Mouse (Mus musculus) liver, embryonic 14.5 days (tissue): ENCODE measurements around the gene Rsf1.

Experiments
- CTCF ChIP-seq: IDR thresholded peaks from 2 replicates; pipeline ENCODE4 v1.5.1; 2016; ENCODE audit warnings: antibody characterized with exemption, low read depth, control low read depth
- EP300 ChIP-seq: IDR thresholded peaks from 2 replicates; pipeline ENCODE4 v1.6.1; 2016; ENCODE audit warnings: antibody characterized with exemption, low read depth

DNA sequence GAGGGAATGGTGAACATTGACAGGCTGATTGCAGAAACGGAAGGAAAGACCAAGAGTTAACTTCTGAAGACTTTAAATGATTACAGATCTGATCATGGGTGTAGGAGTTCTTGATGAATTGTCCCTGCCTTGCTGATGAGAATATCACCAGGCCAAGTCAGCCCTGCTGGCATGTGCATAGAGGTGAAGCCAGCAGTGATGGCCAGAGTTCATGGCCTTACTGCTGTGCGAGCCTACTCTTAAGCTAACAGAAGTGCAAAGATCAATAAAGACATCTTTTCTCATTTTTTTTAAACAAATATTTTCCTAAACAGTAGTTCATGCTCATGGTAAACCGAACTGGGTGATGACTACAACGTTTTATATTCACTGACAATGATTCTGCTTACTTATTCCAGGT is 71.0 kb downstream of the Rsf1 start:
- TF ChIP-seq CTCF, result no peak
- no peak for TF ChIP-seq EP300
